Mouse (Mus musculus) lung, postnatal 0 days (tissue): ENCODE results near the gene Glb1. TPM values are rescaled to one million over a fixed set of nuclear protein-coding genes. Genes with fewer than 3 reads are reported as not detected.

Experiments
- ATAC-seq: fragments of 200-750 bp; cut with Nextera tagmentation; 2 replicates; pipeline ENCODE4 v1.8.0; 2017; ENCODE audit warnings: moderate library complexity
- DNase-seq: peaks from one replicate; pipeline ENCODE4 v3.0.0-alpha.2; 2016; ENCODE audit warnings: low spot score
- H3K27ac ChIP-seq: fragments of 300-500 bp; sonication (generic); 2 replicates; pipeline ENCODE4 v1.5.1; 2014; ENCODE audit warnings: antibody characterized with exemption, mild to moderate bottlenecking, low read length, mixed read lengths
- H3K27me3 ChIP-seq: fragments of 300-500 bp; sonication (generic); replicated peaks from 2 replicates; pipeline ENCODE4 v1.6.1; 2014; ENCODE audit warnings: low read length, mixed read lengths; ENCODE audit not compliant: insufficient read depth
- H3K36me3 ChIP-seq: fragments of 300-500 bp; sonication (generic); 2 replicates; pipeline ENCODE4 v1.6.1; 2014; ENCODE audit warnings: low read length, mixed read lengths; ENCODE audit not compliant: insufficient read depth
- H3K4me1 ChIP-seq: fragments of 300-500 bp; sonication (generic); 2 replicates; pipeline ENCODE4 v1.6.1; 2014; ENCODE audit warnings: antibody characterized with exemption, low read depth, low read length, mixed read lengths; ENCODE audit not compliant: insufficient read depth
- H3K4me2 ChIP-seq: fragments of 300-500 bp; sonication (generic); replicated peaks from 2 replicates; pipeline ENCODE4 v1.6.1; 2014; ENCODE audit warnings: low read depth, mild to moderate bottlenecking, low read length, moderate library complexity, mixed read lengths
- H3K4me3 ChIP-seq: fragments of 300-500 bp; sonication (generic); 2 replicates; pipeline ENCODE4 v1.5.1; 2014; ENCODE audit warnings: low read depth, low read length
- H3K9ac ChIP-seq: fragments of 300-500 bp; sonication (generic); replicated peaks from 2 replicates; pipeline ENCODE4 v1.6.1; 2014; ENCODE audit warnings: low read depth, mild to moderate bottlenecking
- H3K9me3 ChIP-seq: fragments of 300-500 bp; sonication (generic); 2 replicates; pipeline ENCODE4 v1.6.1; 2016; ENCODE audit warnings: low read length, mixed read lengths
- CTCF ChIP-seq: IDR thresholded peaks from 2 replicates; pipeline ENCODE4 v1.5.1; 2016; ENCODE audit warnings: antibody characterized with exemption, mild to moderate bottlenecking
- EP300 ChIP-seq: IDR thresholded peaks from 2 replicates; pipeline ENCODE4 v1.6.1; 2016; ENCODE audit warnings: antibody characterized with exemption, mild to moderate bottlenecking, control low read depth
- WGBS: fragments of 180-500 bp; shearing (Covaris S2); extraction: QIAGEN DNeasy Blood & Tissue Kit; methylation state at CpG from one replicate; pipeline ENCODE4 v1.1.7; 2014; 5-methylcytosine and 5-hydroxymethylcytosine counted together
- polyA plus RNA-seq: library from polyadenylated mRNA; unstranded; fragments of >200 nt; fragmentation: Nextera tagmentation; extraction: Ambion mirVana; gene quantifications from 2 replicates; pipeline ENCODE4 v1.2.1, GENCODE M21; 2015

Glb1 gene
- polyA plus RNA-seq, 1 experiment from 2014 or later: 23.4 TPM

- no peak for ATAC-seq
- no peaks in the 10 kb centered on the region for H3K4me1 ChIP-seq
- H3K36me3 ChIP-seq: peaks cover 11% of the 10 kb centered on the region; the same call in 1 of the 2 replicates
- WGBS: 91% methylated on average over 11 of the region's 11 CpGs
- DNase-seq: no peak
- no peaks in the 10 kb centered on the region for H3K27me3 ChIP-seq
- TF ChIP-seq CTCF: no peak
- TF ChIP-seq EP300: no peak
- no peaks in the 10 kb centered on the region for H3K9me3 ChIP-seq
- H3K4me2 ChIP-seq: no peak overlapping the region
- H3K9ac ChIP-seq: no peak overlapping the region
- no peak overlapping the region for H3K27ac ChIP-seq
- no peak overlapping the region for H3K4me3 ChIP-seq
Observed at GRCm38 (mm10) chr9:114410313-114410862, 9.5 kb downstream of the Glb1 start.

- WGBS: 93% methylated on average over 5 of the region's 5 CpGs
- Histone ChIP-seq H3K27ac (no peak overlapping the region), H3K27me3 (no peaks in the 10 kb centered on the region), H3K4me2 (no peak overlapping the region), H3K9ac (no peak overlapping the region), H3K9me3 (no peaks in the 10 kb centered on the region), H3K4me3 (no peak overlapping the region), H3K36me3 (0 out of 2 replicates have a peak, but pooled peaks cover 10% of the 10 kb centered on the region), H3K4me1 (no peaks in the 10 kb centered on the region)
- DNase-seq (no peak), ATAC-seq (no peak)
- TF ChIP-seq EP300: no peak
- no peak for TF ChIP-seq CTCF
Observed at GRCm38 (mm10) chr9:114411295-114411694, 10.4 kb downstream of the Glb1 start.

GRCm38 (mm10) chr9:114412406-114412805 lies 11.5 kb downstream of the Glb1 start:
- Histone ChIP-seq H3K9ac (no peak overlapping the region), H3K36me3 (0 out of 2 replicates have a peak, but pooled peaks cover 10% of the 10 kb centered on the region), H3K4me2 (no peak overlapping the region), H3K9me3 (no peaks in the 10 kb centered on the region), H3K27ac (no peak overlapping the region), H3K27me3 (no peaks in the 10 kb centered on the region), H3K4me3 (no peak overlapping the region), H3K4me1 (no peaks in the 10 kb centered on the region)
- 73% methylated on average over 9 of the region's 9 CpGs for WGBS
- no peak for DNase-seq
- no peak for TF ChIP-seq EP300
- no peak for TF ChIP-seq CTCF
- ATAC-seq: no peak

GRCm38 (mm10) chr9:114413866-114414265 lies 13.0 kb downstream of the Glb1 start:
- WGBS: 74% methylated on average over 12 of the region's 12 CpGs
- TF ChIP-seq CTCF (no peak), EP300 (no peak)
- no peak overlapping the region for H3K9ac ChIP-seq
- no peak overlapping the region for H3K27ac ChIP-seq
- H3K36me3 ChIP-seq: 0 out of 2 replicates have a peak, but pooled peaks cover 10% of the 10 kb centered on the region
- no peaks in the 10 kb centered on the region for H3K27me3 ChIP-seq
- ATAC-seq (no peak), DNase-seq (no peak)
- no peaks in the 10 kb centered on the region for H3K9me3 ChIP-seq
- H3K4me2 ChIP-seq: no peak overlapping the region
- H3K4me3 ChIP-seq: no peak overlapping the region
- no peaks in the 10 kb centered on the region for H3K4me1 ChIP-seq

GRCm38 (mm10) chr9:114415701-114416100 lies 14.8 kb downstream of the Glb1 start:
- Histone ChIP-seq H3K36me3 (no peaks in the 10 kb centered on the region), H3K27me3 (no peaks in the 10 kb centered on the region), H3K27ac (no peak overlapping the region), H3K9me3 (no peaks in the 10 kb centered on the region), H3K4me1 (no peaks in the 10 kb centered on the region), H3K4me2 (no peak overlapping the region), H3K9ac (no peak overlapping the region), H3K4me3 (no peak overlapping the region)
- WGBS: 21% methylated on average over 11 of the region's 11 CpGs
- 0 out of 2 replicates have a peak, but pooled peaks have one; percentile 8 for ATAC-seq
- TF ChIP-seq EP300: no peak
- peak; percentile 89 for TF ChIP-seq CTCF
- DNase-seq: peak; percentile 69

- TF ChIP-seq EP300 (no peak), CTCF (no peak)
- Histone ChIP-seq H3K27ac (no peak overlapping the region), H3K4me3 (no peak overlapping the region), H3K4me2 (no peak overlapping the region), H3K9me3 (no peaks in the 10 kb centered on the region), H3K27me3 (no peaks in the 10 kb centered on the region), H3K4me1 (no peaks in the 10 kb centered on the region), H3K9ac (no peak overlapping the region), H3K36me3 (no peaks in the 10 kb centered on the region)
- ATAC-seq (no peak), DNase-seq (no peak)
- WGBS: 86% methylated on average over 21 of the region's 21 CpGs
Observed at GRCm38 (mm10) chr9:114416646-114417517, 16.0 kb downstream of the Glb1 start.
